Mouse (Mus musculus): ENCODE results near the gene Cnbd2.

DNA sequence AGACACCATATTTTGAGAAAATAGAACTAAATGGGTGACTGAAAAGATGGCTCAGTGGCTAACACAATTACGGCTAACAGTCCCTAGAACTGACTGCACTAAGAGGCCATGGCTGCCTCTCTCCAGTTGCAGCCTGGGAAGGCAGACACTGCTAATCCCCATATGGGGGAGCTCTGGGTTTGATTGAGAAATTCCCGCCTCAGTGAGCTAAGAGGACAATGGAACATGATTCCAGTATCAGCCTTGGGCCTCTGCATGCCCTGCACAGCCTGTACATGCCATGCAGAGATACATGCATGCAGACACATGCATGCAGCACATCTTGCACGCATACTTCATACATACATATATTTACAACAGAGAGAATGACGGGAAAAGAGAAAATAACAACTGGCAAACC lies 69.3 kb downstream of the Cnbd2 start:
- TF ChIP-seq CTCF (IDR thresholded peaks at IDR 0.05; ENCODE audit: extremely low read depth, insufficient read depth, insufficient read length, insufficient replicate concordance) (no peak), POLR2A (IDR thresholded peaks at IDR 0.05; ENCODE audit: low read depth, low read length) (no peak)

All from spleen, adult 2 months (tissue).